ENCODE assay signal across 15 mouse cellular contexts in the genomic region with DNA sequence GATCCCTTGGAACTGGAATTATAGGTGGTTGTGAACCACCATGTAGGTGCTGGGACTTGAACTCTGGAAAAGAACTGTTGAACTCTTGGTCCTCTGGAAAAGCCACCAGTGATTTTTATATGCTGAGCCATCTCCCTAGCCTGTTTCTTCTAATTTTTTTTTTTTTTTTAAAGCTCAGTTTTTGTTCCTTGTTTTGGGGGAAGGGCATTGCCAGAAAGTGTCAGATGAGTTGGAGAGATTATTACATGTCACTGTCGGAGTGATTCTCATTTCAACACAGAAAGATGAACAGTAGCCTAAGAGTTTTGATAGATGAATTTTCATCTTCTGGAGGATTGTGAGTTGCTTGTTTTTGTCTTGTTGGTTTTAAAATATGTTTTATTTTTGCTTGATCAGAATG.
"Had no signal": no experiment of that assay in that cellular context is flagged by ENCODE, and none has a peak within 500 bp of the region (broad histone marks: within the 10 kb centered on the region; RNA-seq: fewer than 3 reads in every experiment).

No protein-coding gene starts in this region.

- H3K4me3 ChIP-seq: megakaryocyte, embryonic 14.5 days; midbrain, embryonic 13.5 days; midbrain, embryonic 15.5 days; neural tube, embryonic 12.5 days had no signal

- H3K4me1 ChIP-seq: midbrain, embryonic 13.5 days; midbrain, embryonic 15.5 days; neural tube, embryonic 12.5 days had no signal

- H3K36me3 ChIP-seq: midbrain, embryonic 13.5 days; midbrain, embryonic 15.5 days; neural tube, embryonic 12.5 days had no signal

- H3K27me3 ChIP-seq: megakaryocyte, embryonic 14.5 days; midbrain, embryonic 13.5 days; midbrain, embryonic 15.5 days; neural tube, embryonic 12.5 days had no signal

- H3K27ac ChIP-seq: midbrain, embryonic 13.5 days; midbrain, embryonic 15.5 days; neural tube, embryonic 12.5 days had no signal

- DNase-seq: lung, adult 18-20 months; lung, embryonic 14.5 days; lung, postnatal 10 days; lung, postnatal 4 days; right cerebral cortex, postnatal 14 days; right cerebral cortex, postnatal 4 days; spleen, adult 18-20 months; thymus, adult 18-20 months; thymus, postnatal 25 days; thymus, postnatal 4 days had no signal

- ATAC-seq: midbrain, embryonic 13.5 days; midbrain, embryonic 15.5 days had no signal

- H3K9ac ChIP-seq: lung, embryonic 14.5 days; midbrain, embryonic 13.5 days; midbrain, embryonic 15.5 days; neural tube, embryonic 12.5 days had no signal

- H3K4me2 ChIP-seq: lung, embryonic 14.5 days; midbrain, embryonic 11.5 days; midbrain, embryonic 13.5 days; midbrain, embryonic 15.5 days; neural tube, embryonic 12.5 days had no signal

- H3K9me3 ChIP-seq: megakaryocyte, embryonic 14.5 days; midbrain, embryonic 13.5 days; midbrain, embryonic 15.5 days; neural tube, embryonic 12.5 days had no signal
